Mouse (Mus musculus) erythroblast, embryonic 14.5 days (primary cell): ENCODE data around the gene Mfge8. TPM values are rescaled to one million over a fixed set of nuclear protein-coding genes. Genes with fewer than 3 reads are reported as not detected.

Source experiments
- H3K27me3 ChIP-seq: 2 replicates; pipeline ENCODE4 v1.6.1; 2012; ENCODE audit warnings: inconsistent platforms; ENCODE audit not compliant: control insufficient read depth
- H3K36me3 ChIP-seq: 2 replicates; pipeline ENCODE4 v1.6.1; 2012; ENCODE audit warnings: mild to moderate bottlenecking, inconsistent platforms; ENCODE audit not compliant: control insufficient read depth
- H3K4me1 ChIP-seq: 2 replicates; pipeline ENCODE4 v1.6.1; 2012; ENCODE audit warnings: inconsistent platforms; ENCODE audit not compliant: control insufficient read depth
- H3K4me3 ChIP-seq: replicated peaks from 2 replicates; pipeline ENCODE3; 2012; ENCODE audit warnings: moderate library complexity, mild to moderate bottlenecking, inconsistent platforms
- H3K9me3 ChIP-seq: 2 replicates; pipeline ENCODE4 v1.6.1; 2012; ENCODE audit warnings: low read length, inconsistent platforms, mixed read lengths; ENCODE audit not compliant: control insufficient read depth
- GATA1 ChIP-seq: IDR thresholded peaks from 2 replicates; pipeline ENCODE4 v1.6.1; 2012; ENCODE audit warnings: low read length, inconsistent platforms, mixed read lengths
- TAL1 ChIP-seq: IDR thresholded peaks from 3 replicates; pipeline ENCODE4 v1.6.1; 2012; ENCODE audit warnings: low read length, inconsistent platforms, mixed read lengths
- polyA plus RNA-seq: library from polyadenylated mRNA; stranded (reverse); fragments of >175 nt; gene quantifications from 2 replicates; pipeline ENCODE4 v1.2.3, GENCODE M21; 2012

Mfge8 gene
- polyA plus RNA-seq, 1 experiment: 0.30 TPM

DNA sequence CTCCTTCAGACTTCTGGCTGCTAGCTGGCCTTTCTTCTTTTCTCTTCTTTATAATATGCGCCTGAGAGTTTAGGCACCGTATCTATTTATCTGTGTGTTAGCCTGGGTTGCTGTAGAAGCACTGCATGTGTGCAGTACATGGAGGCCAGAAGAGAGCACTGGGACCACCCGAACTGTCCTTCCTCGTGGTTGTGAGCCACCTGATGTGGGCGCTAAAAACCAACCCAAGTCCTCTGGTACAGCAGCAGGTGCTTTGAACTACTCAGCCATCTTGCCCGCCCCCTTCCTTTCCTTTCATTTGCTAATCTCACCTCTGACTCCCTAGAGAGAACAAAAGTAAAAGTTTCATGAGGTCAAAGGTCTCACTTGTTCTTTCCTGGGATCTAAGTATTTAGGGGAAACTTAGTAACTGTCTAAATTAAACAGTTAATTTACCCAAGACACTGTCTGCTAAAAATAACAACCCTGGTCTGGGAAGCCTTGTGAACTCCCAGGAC is 9.5 kb downstream of the Mfge8 start:
- TF ChIP-seq TAL1 (no peak), GATA1 (no peak)
- no peak overlapping the region for H3K4me3 ChIP-seq
- H3K36me3 ChIP-seq: no peaks in the 10 kb centered on the region; the same call in 1 of the 2 replicates
- H3K9me3 ChIP-seq: no peaks in the 10 kb centered on the region
- no peaks in the 10 kb centered on the region for H3K27me3 ChIP-seq
- H3K4me1 ChIP-seq: peaks cover 8% of the 10 kb centered on the region

DNA sequence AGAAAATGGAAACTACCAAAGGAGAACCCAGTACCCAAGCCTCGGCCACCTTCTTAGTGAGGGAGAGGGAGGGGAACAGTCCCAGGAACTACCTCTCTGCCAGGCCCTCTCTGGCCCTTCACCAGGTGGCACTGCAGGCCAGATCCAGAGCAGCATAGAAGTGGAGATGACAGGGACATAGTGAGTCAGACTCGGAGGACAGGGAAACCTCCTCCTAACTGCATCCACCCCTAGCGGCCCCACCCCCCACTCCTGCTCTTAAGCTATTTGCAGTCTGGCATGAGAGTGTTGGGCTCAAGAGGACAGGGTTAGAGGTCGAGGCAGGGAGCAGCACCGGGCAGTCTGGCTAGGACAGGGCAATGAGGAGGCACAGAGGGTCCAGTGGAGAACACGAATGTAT is 15.5 kb downstream of the Mfge8 start:
- no peaks in the 10 kb centered on the region for H3K9me3 ChIP-seq
- H3K36me3 ChIP-seq: no peaks in the 10 kb centered on the region; the same call in 1 of the 2 replicates
- H3K4me3 ChIP-seq: no peak overlapping the region
- H3K27me3 ChIP-seq: peaks cover 15% of the 10 kb centered on the region
- no peak for TF ChIP-seq GATA1
- no peak for TF ChIP-seq TAL1
- no peaks in the 10 kb centered on the region for H3K4me1 ChIP-seq

DNA sequence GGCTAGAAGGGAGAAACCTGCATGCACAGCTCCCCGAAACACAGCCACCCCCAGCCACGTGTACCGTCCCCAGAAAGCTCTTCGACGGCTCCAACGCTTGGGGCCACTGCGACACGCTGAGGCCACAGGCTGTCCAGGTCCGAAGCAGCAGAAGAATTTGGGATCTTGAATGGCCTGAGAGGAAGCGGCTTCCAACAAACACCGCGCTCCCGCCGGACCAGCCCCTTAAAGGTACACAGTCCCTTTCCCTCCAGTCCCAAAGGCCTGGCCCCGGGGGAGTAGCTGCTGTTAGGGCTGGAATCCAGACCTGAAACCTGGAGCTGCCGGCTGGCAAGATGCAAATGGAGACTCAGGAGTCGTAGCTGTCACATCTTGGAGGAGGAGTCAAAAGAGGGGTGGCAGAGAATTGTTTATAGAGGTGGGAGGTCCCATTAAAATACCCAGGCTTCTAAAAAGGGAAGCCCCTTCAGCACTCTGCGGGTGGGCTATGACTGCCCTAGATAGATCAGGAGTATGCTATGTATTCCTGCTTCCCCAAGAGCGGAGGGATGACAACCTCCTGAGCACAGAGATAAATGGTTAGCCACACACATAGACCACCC is 17.9 kb downstream of the Mfge8 start, which contains the start of gene Hapln3:
TSS of gene Hapln3 (minus strand) at position 176 of the 602 bp plus-strand sequence.
- no peaks in the 10 kb centered on the region for H3K9me3 ChIP-seq
- peaks cover 15% of the 10 kb centered on the region for H3K27me3 ChIP-seq
- no peaks in the 10 kb centered on the region for H3K4me1 ChIP-seq
- H3K36me3 ChIP-seq: no peaks in the 10 kb centered on the region; the same call in 1 of the 2 replicates
- no peak within 1 kb of the TSS for H3K4me3 ChIP-seq
- no peak for TF ChIP-seq GATA1
- TF ChIP-seq TAL1: no peak

DNA sequence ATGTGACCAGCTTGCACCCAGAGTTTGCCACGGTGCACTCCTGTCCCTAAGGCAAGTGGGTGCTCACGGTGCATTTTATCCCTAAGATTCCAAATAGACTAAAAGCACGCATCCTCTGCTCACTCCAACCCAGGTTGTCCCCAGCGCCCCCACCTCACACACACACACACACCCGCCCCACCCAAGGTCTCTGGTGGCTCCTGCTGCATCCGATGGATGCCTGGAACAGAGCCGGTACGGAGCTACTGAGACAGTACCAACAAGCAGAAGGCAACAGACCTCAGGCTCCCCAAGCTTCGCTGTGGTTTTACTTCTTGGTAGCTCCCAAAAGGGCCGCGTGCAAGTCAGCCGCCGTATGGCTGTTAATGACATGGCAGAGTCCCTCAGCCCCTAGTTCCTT is 18.5 kb downstream of the Mfge8 start:
- no peaks in the 10 kb centered on the region for H3K9me3 ChIP-seq
- peaks cover 15% of the 10 kb centered on the region for H3K27me3 ChIP-seq
- TF ChIP-seq GATA1 (no peak), TAL1 (no peak)
- no peaks in the 10 kb centered on the region for H3K4me1 ChIP-seq
- H3K4me3 ChIP-seq: no peak overlapping the region
- no peaks in the 10 kb centered on the region; the same call in 1 of the 2 replicates for H3K36me3 ChIP-seq

DNA sequence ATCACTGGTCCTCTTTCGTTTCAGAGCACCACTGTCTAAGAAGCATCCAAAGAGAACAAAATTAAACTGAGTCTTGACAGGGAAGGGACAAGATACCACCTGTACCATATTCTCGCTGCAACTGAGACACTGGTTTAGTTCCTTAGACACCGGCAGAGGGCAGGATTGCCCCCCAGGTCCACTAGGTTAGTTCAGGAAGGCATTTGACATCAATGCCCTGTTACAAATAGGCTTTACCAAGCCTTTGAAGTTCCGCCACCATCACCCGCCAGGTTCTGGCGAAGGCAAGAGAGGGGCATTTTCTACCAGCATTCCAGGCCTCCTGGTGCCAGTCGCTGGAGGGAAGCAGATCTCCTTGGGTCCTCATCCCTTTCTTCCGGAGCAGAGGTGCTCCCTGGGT is 19.0 kb downstream of the Mfge8 start:
- Histone ChIP-seq H3K36me3 (no peaks in the 10 kb centered on the region; the same call in 1 of the 2 replicates), H3K4me1 (no peaks in the 10 kb centered on the region), H3K27me3 (peaks cover 15% of the 10 kb centered on the region), H3K9me3 (no peaks in the 10 kb centered on the region), H3K4me3 (no peak overlapping the region)
- TF ChIP-seq TAL1: no peak
- no peak for TF ChIP-seq GATA1

DNA sequence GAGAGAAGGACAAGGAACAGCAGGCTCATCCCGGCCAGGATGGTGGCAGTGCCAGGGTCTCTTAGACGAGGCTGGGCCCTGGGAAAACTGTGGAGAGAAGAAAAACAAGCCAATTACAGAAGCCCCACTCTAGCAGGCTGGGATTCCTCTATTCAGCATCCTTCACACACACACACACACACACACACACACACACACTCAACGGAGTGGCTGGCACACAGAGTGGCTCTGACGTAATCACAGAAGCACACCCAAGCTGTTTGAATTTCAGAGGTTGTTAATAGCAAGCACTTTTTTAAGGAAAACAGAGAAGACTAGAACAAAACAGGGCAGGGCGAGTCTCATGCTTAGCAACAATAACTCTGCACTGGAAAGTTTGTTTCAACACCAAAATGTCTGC is 25.4 kb downstream of the Mfge8 start:
- TF ChIP-seq TAL1 (no peak), GATA1 (no peak)
- Histone ChIP-seq H3K36me3 (no peaks in the 10 kb centered on the region), H3K4me1 (no peaks in the 10 kb centered on the region)

DNA sequence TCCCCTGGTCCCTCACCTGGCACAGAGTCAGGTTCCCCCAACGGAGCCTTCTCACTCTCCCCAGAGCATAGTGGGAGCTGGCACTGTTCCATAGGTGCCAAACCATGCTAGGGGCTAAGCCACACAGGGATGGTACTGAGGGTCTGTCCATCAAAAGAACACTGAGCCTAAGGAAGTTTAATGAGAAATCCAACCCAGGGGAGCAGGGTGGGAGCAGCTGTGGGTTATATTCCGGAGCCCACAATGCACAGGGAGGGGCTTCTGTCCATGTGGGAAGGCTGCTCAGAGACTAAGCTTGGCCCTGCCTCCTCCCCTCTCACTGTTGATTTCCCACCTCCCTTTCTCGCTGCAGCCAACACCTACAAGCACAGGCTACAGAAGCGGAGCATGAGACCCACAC is 35.0 kb downstream of the Mfge8 start:
- TF ChIP-seq GATA1: no peak
- TF ChIP-seq TAL1: no peak
- Histone ChIP-seq H3K9me3 (no peaks in the 10 kb centered on the region; the same call in 1 of the 2 replicates), H3K4me1 (no peaks in the 10 kb centered on the region), H3K36me3 (no peaks in the 10 kb centered on the region), H3K4me3 (no peak overlapping the region), H3K27me3 (no peaks in the 10 kb centered on the region)

More for the DNA sequence above, 25.4 kb downstream of the Mfge8 start:
- H3K9me3 ChIP-seq: no peaks in the 10 kb centered on the region
- H3K4me3 ChIP-seq: no peak overlapping the region
- no peaks in the 10 kb centered on the region for H3K27me3 ChIP-seq

DNA sequence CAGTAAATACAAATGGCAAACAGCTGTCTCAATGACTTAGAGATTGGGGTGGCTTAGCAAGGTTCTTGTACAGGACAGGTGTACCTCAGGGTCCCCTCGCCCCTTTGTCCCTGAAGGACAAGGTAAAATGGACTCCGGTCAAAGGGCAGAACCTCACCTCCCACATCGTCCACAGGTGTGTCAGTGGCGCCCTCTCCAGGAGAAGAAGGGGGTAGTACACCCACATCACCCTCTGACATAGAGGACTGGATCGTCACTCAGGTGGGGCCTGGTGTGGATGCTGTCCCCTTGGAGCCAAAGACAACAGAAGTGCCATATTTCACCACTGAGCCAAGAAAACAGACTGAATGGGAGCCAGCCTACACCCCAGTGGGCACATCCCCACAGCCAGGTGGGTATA is 52.4 kb downstream of the Mfge8 start:
- H3K4me3 ChIP-seq: no peak overlapping the region
- no peak for TF ChIP-seq TAL1
- TF ChIP-seq GATA1: no peak
- H3K27me3 ChIP-seq: no peaks in the 10 kb centered on the region

DNA sequence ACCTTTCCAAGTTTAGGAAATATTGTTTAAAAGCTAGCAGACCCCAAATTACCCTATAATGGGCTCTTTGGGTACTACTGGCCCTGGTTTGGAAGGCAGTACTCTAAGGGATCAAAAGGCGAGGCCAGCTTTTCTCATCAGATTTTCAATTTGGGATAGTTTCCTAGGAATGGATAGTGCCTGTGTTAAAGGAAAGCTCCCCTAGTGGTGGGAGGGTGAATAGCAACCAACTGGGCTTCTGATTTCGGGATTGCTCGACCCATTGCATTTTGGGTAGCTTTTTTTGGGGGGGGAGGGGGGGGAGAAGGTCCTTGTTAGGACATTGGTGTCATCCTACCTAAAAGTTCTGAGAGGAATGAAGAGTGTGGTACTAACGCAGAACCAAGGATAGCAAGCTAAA is 59.7 kb downstream of the Mfge8 start:
- TF ChIP-seq TAL1 (no peak), GATA1 (no peak)
- Histone ChIP-seq H3K4me3 (no peak overlapping the region), H3K27me3 (no peaks in the 10 kb centered on the region)

More for the DNA sequence above, 52.4 kb downstream of the Mfge8 start:
- H3K4me1 ChIP-seq: no peaks in the 10 kb centered on the region
- no peaks in the 10 kb centered on the region for H3K36me3 ChIP-seq
- no peaks in the 10 kb centered on the region for H3K9me3 ChIP-seq

More for the DNA sequence above, 59.7 kb downstream of the Mfge8 start:
- H3K4me1 ChIP-seq: no peaks in the 10 kb centered on the region
- H3K9me3 ChIP-seq: peaks cover 9% of the 10 kb centered on the region; the same call in 1 of the 2 replicates
- H3K36me3 ChIP-seq: no peaks in the 10 kb centered on the region

Other genes with a start within 250 kb of the Mfge8 start
- gene Isg20, start 235.6 kb downstream of the Mfge8 start, polyA plus RNA-seq: 26.9 and 29.5 TPM in 2 replicates
- gene Acan, start 95.6 kb downstream of the Mfge8 start, polyA plus RNA-seq: 0.01 TPM in 1 of 2 replicates, not detected in the other
- not detected in 2 replicates for gene Hapln3, start 18.0 kb downstream of the Mfge8 start, polyA plus RNA-seq
- gene Abhd2, start 124.1 kb upstream of the Mfge8 start, polyA plus RNA-seq: 1.0 and 1.6 TPM in 2 replicates
- gene Rlbp1, start 238.0 kb upstream of the Mfge8 start, polyA plus RNA-seq: not detected in 2 replicates
- 0.13 and 0.22 TPM in 2 replicates for gene Fanci, start 242.9 kb upstream of the Mfge8 start, polyA plus RNA-seq